Mouse (Mus musculus): Measurements from ENCODE around the gene Slc9a9.

The Slc9a9 gene

GRCm38 (mm10) chr9:95188362-95189217, 518.9 kb downstream of the Slc9a9 start:
- DNase-seq (ENCODE audit: extremely low spot score, low read depth, low spot score) = no peak

- DNase-seq (ENCODE audit: extremely low spot score, low read depth, low spot score) = no peak
These were observed 519.5 kb downstream of the Slc9a9 start for GRCm38 (mm10) chr9:95189218-95189605.

GRCm38 (mm10) chr9:95191442-95191841, 521.7 kb downstream of the Slc9a9 start:
- DNase-seq (ENCODE audit: extremely low spot score, low read depth, low spot score) = no peak

GRCm38 (mm10) chr9:95192901-95193532, 523.3 kb downstream of the Slc9a9 start:
- DNase-seq (ENCODE audit: extremely low spot score, low read depth, low spot score) = no peak

- no peak for DNase-seq (ENCODE audit: extremely low spot score, low read depth, low spot score)
These were observed 524.0 kb downstream of the Slc9a9 start for GRCm38 (mm10) chr9:95193672-95194071.

GRCm38 (mm10) chr9:95194158-95194557, 524.4 kb downstream of the Slc9a9 start:
- DNase-seq (ENCODE audit: extremely low spot score, low read depth, low spot score) = no peak

- DNase-seq (ENCODE audit: extremely low spot score, low read depth, low spot score) = no peak
These were observed 538.0 kb downstream of the Slc9a9 start for GRCm38 (mm10) chr9:95207661-95208060.

GRCm38 (mm10) chr9:95208681-95209080, 539.0 kb downstream of the Slc9a9 start:
- no peak for DNase-seq (ENCODE audit: extremely low spot score, low read depth, low spot score)

- DNase-seq (ENCODE audit: extremely low spot score, low read depth, low spot score) = no peak
These were observed 550.3 kb downstream of the Slc9a9 start for GRCm38 (mm10) chr9:95220009-95220408.

GRCm38 (mm10) chr9:95221310-95221709, 551.6 kb downstream of the Slc9a9 start:
- DNase-seq (ENCODE audit: extremely low spot score, low read depth, low spot score) = no peak

- DNase-seq (ENCODE audit: extremely low spot score, low read depth, low spot score) = no peak
These were observed 557.3 kb downstream of the Slc9a9 start for GRCm38 (mm10) chr9:95226986-95227385.

GRCm38 (mm10) chr9:95228123-95228522, 558.4 kb downstream of the Slc9a9 start:
- DNase-seq (ENCODE audit: extremely low spot score, low read depth, low spot score) = no peak

- DNase-seq (ENCODE audit: extremely low spot score, low read depth, low spot score) = no peak
These were observed 559.4 kb downstream of the Slc9a9 start for GRCm38 (mm10) chr9:95229147-95229546.

GRCm38 (mm10) chr9:95239900-95240299, 570.2 kb downstream of the Slc9a9 start:
- DNase-seq (ENCODE audit: extremely low spot score, low read depth, low spot score) = no peak

- no peak for DNase-seq (ENCODE audit: extremely low spot score, low read depth, low spot score)
These were observed 573.0 kb downstream of the Slc9a9 start for GRCm38 (mm10) chr9:95242628-95243195.

GRCm38 (mm10) chr9:95254162-95254561, 584.5 kb downstream of the Slc9a9 start:
- no peak for DNase-seq (ENCODE audit: extremely low spot score, low read depth, low spot score)

GRCm38 (mm10) chr9:95255844-95256243, 586.1 kb downstream of the Slc9a9 start:
- no peak for DNase-seq (ENCODE audit: extremely low spot score, low read depth, low spot score)

- DNase-seq (ENCODE audit: extremely low spot score, low read depth, low spot score) = no peak
These were observed 587.1 kb downstream of the Slc9a9 start for GRCm38 (mm10) chr9:95256680-95257316.

GRCm38 (mm10) chr9:95262851-95263250, 593.1 kb downstream of the Slc9a9 start:
- no peak for DNase-seq (ENCODE audit: extremely low spot score, low read depth, low spot score)

GRCm38 (mm10) chr9:95263867-95264509, 594.3 kb downstream of the Slc9a9 start:
- DNase-seq (ENCODE audit: extremely low spot score, low read depth, low spot score) = no peak

- no peak for DNase-seq (ENCODE audit: extremely low spot score, low read depth, low spot score)
These were observed 596.5 kb downstream of the Slc9a9 start for GRCm38 (mm10) chr9:95266179-95266578.

Measured in hindlimb bud, embryonic 11.5 days (tissue).